Mouse (Mus musculus): ENCODE data around the gene Rnf220.

Gene Rnf220

DNA sequence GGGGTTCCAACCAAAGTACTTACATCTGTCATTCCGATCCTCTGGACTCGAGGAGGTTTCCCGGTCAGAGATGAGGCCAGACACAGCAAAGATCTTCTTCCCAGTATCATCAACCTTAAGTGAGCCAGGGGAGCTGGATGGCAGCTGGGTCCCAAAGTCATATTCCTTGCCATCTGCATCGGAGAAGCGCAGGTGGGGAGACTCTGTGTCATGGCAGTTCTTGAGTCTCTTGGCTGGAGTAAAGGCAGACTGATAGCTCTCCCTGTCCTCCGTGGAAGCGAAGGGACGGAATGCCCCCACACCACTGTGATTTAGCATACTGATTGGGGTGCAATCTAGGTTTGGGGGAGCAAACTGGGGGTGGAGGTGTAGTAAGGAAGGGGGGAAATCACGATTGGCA, 7.3 kb downstream of the Rnf220 start:
- no peak for DNase-seq (ENCODE audit: low read depth, low spot score)

GRCm38 (mm10) chr4:117487471-117487870, 9.4 kb downstream of the Rnf220 start:
- no peak for DNase-seq (ENCODE audit: low read depth, low spot score)

- DNase-seq (ENCODE audit: low read depth, low spot score) = no peak
Measured at GRCm38 (mm10) chr4:117486188-117486587, 10.7 kb downstream of the Rnf220 start.

DNA sequence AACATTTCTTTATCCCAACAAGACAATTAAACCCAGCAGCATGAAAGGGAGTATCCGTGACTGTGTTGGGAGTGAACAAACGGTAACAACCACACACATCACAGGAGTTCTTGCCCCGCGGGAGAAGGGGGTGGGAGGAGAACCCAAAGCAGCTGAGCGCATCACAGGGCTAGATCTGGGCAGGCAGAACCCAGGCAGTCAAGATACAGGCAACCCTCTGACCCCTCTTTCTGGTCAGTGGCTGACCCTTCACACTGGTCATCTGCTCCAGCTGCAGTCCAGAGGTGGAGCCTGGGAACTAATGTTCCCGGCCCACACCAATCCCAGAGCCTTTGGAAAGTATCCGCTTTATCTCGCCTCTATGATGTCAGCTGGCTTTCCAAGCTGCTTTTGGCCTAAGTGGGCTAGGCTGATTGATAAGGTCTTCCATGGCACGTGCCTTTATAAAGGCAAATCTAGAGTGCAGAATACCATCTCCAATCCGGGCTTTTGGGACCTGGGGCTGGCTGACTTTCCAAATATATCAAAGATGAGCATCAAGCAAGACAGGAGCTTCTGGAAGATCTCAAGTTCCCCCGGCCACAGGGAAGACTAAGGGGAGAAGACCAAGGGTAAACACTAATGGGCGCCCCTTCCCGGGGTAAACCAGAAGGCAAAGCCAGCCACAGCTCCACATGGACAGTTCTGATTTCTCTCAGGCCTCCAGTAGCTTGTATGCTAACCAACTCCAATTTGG, 11.6 kb downstream of the Rnf220 start:
- DNase-seq (ENCODE audit: low read depth, low spot score) = no peak

- no peak for DNase-seq (ENCODE audit: low read depth, low spot score)
Measured at GRCm38 (mm10) chr4:117484256-117485044, 12.4 kb downstream of the Rnf220 start.

GRCm38 (mm10) chr4:117483931-117484255, 13.0 kb downstream of the Rnf220 start:
- no peak for DNase-seq (ENCODE audit: low read depth, low spot score)

DNA sequence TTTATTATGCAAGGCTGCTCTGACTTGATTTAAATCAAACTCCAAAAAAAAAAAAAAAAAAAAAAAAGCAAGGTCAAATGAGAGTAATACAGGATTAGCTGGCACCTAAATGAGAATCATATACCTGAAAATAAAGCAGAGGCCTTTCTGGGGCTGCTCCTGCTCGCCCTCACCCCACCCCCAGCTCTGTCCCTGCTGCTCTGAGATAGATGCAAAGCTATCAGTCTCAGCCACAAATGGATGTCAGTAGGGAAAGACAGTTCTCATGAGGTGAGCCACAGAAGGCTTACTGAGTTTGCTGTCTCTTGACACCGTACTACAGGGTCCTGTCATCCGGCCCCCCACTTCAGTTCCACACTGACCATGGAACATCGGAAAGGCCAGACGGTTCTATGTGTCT, 14.7 kb downstream of the Rnf220 start:
- no peak for DNase-seq (ENCODE audit: low read depth, low spot score)

- DNase-seq (ENCODE audit: low read depth, low spot score) = no peak
Measured at GRCm38 (mm10) chr4:117480611-117481445, 16.0 kb downstream of the Rnf220 start.

DNA sequence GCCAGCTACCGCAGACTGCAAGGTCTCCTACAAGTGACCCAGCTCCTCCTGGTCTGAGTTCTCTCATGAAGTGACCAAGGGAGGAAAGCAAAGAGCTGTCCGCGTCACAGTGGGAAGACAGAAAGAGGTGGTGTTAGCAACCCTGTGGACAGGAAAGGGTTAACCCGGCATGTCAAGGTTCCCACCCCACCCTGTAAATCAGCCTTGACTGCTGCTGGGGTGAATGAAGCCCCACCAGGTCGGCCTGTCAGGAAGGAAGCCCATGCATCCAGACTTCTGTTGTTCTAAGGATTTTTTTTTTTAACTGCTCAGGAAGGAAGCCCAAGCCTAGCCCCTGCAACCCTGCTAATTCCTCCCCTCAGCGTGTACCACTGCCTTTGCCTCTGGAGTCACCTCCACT, 16.9 kb downstream of the Rnf220 start:
- no peak for DNase-seq (ENCODE audit: low read depth, low spot score)

DNA sequence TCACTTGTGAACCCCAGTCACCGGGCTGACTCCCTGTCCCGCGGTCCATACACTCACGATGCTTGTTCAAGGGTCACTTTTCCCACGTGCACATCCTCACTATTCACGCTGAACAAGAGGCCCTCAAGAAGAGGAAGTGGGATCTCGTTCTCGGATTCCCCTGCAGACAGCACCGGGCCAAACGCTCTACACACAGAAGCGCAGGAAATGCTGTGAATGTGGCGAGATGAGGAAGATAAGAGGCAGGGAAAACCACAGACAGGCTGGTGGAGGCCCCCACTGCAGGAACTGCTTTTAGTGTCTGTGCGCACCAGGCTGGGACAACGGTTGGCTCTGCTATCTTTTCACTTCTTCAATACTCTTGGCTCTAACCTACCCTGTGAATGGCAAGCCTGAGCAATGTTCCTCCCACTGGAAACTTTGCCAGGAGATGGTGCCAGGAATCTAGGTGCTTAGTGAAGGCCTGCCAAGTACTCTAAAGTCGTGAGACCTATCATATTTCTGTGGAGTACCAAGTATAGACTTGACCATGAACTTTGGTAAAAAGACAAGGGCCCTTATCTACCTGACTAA, 18.7 kb downstream of the Rnf220 start:
- DNase-seq (ENCODE audit: low read depth, low spot score) = peak; percentile 53

GRCm38 (mm10) chr4:117477401-117477800, 19.5 kb downstream of the Rnf220 start:
- DNase-seq (ENCODE audit: low read depth, low spot score) = peak; percentile 35

DNA sequence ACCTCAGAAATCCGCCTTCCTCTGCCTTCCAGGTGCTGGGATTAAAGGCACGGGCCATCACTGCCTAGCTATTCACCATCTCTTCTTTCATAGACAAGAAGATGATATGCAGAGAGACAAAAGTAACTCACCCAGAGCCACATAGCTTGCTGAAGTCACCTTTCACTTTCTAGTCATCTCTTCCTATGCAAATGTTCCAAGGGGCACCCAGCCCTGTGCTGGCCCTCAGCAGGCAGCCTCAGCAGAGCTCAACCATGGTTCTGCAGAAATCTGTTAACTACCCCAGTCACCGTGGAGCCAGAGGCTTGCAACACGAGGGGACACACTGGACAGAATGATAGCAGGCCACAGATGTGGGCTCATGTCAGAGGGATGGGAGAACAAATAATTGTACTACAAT, 20.1 kb downstream of the Rnf220 start:
- DNase-seq (ENCODE audit: low read depth, low spot score) = no peak

DNA sequence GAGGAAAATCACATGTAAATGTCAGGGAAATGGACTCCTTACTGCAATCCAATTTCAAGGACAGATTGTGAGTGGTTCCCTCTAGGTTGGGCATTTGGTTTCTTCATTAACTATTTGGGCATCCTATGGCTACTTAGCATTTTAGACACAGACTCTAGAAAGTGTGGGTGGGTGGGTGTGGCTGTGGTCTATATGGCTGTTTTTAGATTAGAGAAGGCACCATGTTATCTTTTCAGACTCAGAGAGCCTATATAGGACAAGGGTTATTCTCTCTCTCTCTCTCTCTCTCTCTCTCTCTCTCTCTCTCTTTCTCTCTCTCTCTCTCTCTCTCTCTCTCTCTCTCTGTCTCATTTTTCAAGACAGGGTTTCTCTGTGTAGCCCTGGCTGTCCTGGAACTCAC, 20.5 kb downstream of the Rnf220 start:
- DNase-seq (ENCODE audit: low read depth, low spot score) = no peak

DNA sequence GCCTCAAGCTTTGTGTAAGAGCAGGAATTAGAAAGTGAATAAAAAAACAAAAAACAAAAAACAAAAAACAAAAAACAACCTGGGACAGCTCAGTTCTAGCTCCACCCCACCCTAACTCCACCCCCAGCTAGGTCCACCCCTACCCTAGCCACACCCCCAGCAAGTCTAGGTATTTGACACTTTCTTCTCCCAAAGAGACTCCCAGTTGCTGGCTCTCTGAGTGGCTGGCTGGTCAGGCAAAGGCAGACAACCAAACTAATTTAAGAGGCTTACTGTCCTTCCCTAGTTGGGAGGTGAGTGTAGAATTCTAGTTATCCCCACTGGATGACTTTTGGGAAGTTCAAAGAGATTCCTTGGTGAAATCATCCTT, 22.9 kb downstream of the Rnf220 start:
- no peak for DNase-seq (ENCODE audit: low read depth, low spot score)

GRCm38 (mm10) chr4:117473291-117473984, 23.4 kb downstream of the Rnf220 start:
- no peak for DNase-seq (ENCODE audit: low read depth, low spot score)

- no peak for DNase-seq (ENCODE audit: low read depth, low spot score)
Measured at GRCm38 (mm10) chr4:117469471-117469870, 27.4 kb downstream of the Rnf220 start.

DNA sequence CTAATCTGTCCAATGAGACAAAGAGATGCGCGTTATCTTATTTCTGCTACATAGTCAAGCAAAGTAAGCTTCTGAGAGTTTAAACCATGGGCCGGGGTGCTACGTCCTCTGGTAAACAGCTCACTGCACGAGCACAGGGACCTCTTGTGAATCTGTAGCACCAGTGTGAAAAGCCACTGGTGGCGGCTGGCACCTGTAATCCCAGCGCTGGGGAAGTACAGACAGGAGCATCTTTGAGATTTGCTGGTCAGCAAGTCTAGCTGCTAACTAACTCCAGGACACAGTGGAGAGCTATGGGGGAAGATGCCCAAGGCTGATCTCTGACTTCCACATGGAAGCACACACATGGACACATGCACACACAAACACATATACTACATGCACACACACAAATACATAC, 28.9 kb downstream of the Rnf220 start:
- no peak for DNase-seq (ENCODE audit: low read depth, low spot score)

DNA sequence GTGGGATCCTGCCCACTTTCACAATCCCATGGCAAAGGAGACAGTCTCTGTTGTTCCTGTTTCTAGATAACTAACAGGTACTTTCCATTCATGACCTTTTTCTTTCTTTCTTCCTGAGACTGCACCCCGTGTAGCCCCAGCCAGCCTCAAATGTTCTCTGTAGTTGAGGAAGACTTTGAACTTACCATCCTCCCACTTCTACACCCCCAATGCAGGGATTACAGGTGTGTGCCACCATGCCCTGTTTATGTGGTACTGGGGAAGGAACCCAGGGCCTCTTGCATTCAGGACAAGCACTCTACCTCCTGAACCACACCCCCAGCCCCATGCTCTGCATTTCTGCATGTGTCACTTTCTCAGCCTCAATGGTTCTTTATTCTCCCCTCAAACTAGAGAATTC, 47.7 kb downstream of the Rnf220 start:
- peak; percentile 20 for DNase-seq (ENCODE audit: low read depth, low spot score)

- DNase-seq (ENCODE audit: low read depth, low spot score) = peak; percentile 20
Measured at GRCm38 (mm10) chr4:117447926-117448325, 48.9 kb downstream of the Rnf220 start.

- no peak for DNase-seq (ENCODE audit: low read depth, low spot score)
Measured at GRCm38 (mm10) chr4:117445516-117446207, 51.2 kb downstream of the Rnf220 start.

DNA sequence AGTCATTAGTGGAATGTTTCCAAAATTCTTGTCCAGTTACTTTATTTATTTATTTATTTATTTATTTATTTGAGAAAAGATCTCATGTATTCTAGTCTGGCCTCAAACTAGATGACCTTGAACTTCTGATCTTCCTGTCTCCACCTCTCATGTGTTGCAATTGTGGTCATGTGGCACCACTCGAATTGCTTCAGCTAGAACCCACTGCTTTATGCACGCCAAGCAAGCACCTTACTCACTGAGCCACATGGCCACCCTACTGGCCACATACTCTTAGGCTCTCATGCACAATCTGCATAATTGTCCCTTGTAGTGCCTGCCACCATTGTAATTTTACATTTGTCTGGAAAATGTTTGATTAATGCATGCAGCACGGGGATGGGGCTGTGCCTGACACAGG, 57.9 kb downstream of the Rnf220 start:
- no peak for DNase-seq (ENCODE audit: low read depth, low spot score)
